Mouse (Mus musculus): ENCODE data around the gene Adamtsl5. TPM values are rescaled to one million over a fixed set of nuclear protein-coding genes. Genes with fewer than 3 reads are reported as not detected.

The Adamtsl5 gene
- polyA plus RNA-seq, 1 experiment from 2014 or later, result 12.2 TPM

DNA sequence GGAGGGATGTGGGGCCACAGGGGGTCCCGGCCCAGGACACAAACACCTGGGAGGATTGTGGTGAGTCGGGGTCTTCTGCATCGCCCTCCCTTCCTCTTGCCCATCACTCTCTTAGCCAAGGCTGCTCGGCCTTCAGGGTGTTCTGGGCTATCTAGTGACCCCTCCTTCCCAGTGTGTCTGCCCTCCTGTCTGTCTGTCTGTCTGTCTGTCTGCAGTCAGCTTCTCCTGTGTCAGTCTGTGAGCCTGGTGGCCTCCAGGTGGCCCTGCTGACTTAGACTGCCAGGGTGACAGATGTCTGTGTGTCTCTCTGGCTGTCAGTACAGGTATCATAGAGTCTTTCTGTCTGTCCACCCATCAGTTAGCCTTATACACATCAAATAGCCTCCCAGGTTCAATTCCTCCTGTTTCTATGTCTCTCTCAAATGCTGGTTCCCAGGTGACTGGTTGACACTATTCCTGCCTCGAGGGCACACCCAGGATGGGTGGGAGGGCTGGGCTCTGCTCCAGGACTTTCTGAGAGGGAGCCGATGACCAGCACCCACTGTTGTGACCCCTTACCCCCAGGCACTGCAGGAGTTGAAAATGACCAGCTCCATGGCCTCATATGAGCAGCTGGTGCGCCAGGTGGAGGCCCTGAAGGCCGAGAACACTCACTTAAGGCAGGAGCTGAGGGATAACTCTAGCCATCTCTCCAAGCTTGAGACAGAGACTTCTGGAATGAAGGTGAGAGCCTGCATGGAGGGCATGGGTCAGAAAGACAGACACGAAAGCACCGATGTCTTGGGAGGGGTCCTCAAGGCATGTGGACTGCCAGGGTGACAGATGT, 46.7 kb downstream of the Adamtsl5 start:
- Histone ChIP-seq H3K4me1 (replicated peaks; ENCODE audit: control insufficient read depth, insufficient read depth) (no peaks in the 10 kb centered on the region), H3K27me3 (ENCODE audit: control insufficient read depth, insufficient read depth, low read length) (peaks cover 6% of the 10 kb centered on the region), H3K4me2 (replicated peaks; ENCODE audit: low read depth) (no peak overlapping the region), H3K27ac (replicated peaks) (peak overlapping the region; percentile 35; the same call in 1 of the 2 replicates), H3K9me3 (ENCODE audit: control insufficient read depth, low read length) (no peaks in the 10 kb centered on the region), H3K36me3 (ENCODE audit: control insufficient read depth, insufficient read depth, low read length) (no peaks in the 10 kb centered on the region), H3K4me3 (ENCODE audit: low read depth, low read length) (no peak overlapping the region), H3K9ac (ENCODE audit: low read length) (no peak overlapping the region)
- no peak for DNase-seq (ENCODE audit: low spot score)
- TF ChIP-seq EP300 (optimal IDR thresholded peaks at IDR 0.05) (no peak), CTCF (IDR thresholded peaks at IDR 0.05; ENCODE audit: low read depth) (no peak)
- no peak for ATAC-seq (ENCODE audit: low FRiP score, low TSS enrichment)
- WGBS, result 80% methylated on average over 10 of the region's 10 CpGs

DNA sequence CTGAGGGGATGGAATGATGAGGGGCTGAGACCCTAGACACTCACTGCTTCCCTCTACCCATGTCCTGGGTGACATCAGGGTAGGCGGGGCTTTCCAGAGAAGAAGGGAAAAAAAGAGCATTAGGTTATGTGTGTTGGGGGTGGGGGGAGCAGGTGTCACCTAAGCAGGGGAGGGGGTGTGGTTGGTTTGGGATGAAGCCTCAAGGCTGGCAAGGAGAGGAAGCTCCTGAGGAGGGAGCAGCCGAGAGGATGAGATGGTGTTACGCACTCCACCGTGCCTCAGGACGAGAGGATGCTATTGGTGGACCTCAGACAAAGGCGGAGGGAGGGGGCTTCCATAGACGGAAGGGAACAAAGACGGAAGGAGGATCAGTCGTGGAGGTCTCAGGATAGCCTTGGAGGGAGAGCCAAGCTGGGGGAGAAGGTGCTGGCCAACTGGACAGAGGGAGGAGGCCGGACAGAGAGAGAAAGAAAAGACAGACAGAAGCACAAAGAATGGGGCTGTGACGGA, 47.5 kb downstream of the Adamtsl5 start:
- H3K4me2 ChIP-seq (replicated peaks; ENCODE audit: low read depth), result no peak overlapping the region
- ATAC-seq (ENCODE audit: low FRiP score, low TSS enrichment) (no peak), DNase-seq (ENCODE audit: low spot score) (no peak)
- no peak overlapping the region for H3K27ac ChIP-seq (replicated peaks)
- no peaks in the 10 kb centered on the region for H3K9me3 ChIP-seq (ENCODE audit: control insufficient read depth, low read length)
- no peak for TF ChIP-seq EP300 (optimal IDR thresholded peaks at IDR 0.05)
- TF ChIP-seq CTCF (IDR thresholded peaks at IDR 0.05; ENCODE audit: low read depth), result no peak
- no peak overlapping the region for H3K9ac ChIP-seq (ENCODE audit: low read length)
- peaks cover 6% of the 10 kb centered on the region for H3K27me3 ChIP-seq (ENCODE audit: control insufficient read depth, insufficient read depth, low read length)
- H3K4me3 ChIP-seq (ENCODE audit: low read depth, low read length), result no peak overlapping the region
- H3K4me1 ChIP-seq (replicated peaks; ENCODE audit: control insufficient read depth, insufficient read depth), result no peaks in the 10 kb centered on the region
- 36% methylated on average over 11 of the region's 11 CpGs for WGBS
- H3K36me3 ChIP-seq (ENCODE audit: control insufficient read depth, insufficient read depth, low read length), result no peaks in the 10 kb centered on the region

DNA sequence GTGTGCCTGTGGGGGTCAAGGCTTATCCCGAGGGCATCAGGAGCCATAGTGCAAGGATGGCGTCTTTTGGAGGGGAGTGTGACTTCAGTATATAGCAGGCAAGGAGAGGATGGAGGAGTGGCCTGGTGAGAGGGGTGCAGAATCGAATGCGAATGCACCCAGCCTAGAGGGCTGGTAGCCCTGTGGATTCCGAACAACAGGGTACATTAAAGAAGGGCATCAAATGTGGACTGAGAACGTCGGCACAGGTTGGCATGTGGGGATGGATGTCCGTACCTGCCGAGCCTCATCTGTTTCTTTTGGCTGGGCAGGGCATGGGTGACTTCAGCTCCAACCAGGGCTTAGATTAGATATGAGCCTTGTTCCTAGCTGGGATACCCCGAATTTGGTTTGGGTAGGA, 48.4 kb downstream of the Adamtsl5 start:
- DNase-seq (ENCODE audit: low spot score) (no peak), ATAC-seq (ENCODE audit: low FRiP score, low TSS enrichment) (no peak)
- TF ChIP-seq EP300 (optimal IDR thresholded peaks at IDR 0.05) (no peak), CTCF (IDR thresholded peaks at IDR 0.05; ENCODE audit: low read depth) (no peak)
- WGBS, result 56% methylated on average over 10 of the region's 10 CpGs
- H3K9ac ChIP-seq (ENCODE audit: low read length), result no peak overlapping the region
- no peaks in the 10 kb centered on the region for H3K4me1 ChIP-seq (replicated peaks; ENCODE audit: control insufficient read depth, insufficient read depth)
- H3K27ac ChIP-seq (replicated peaks), result no peak overlapping the region
- H3K4me3 ChIP-seq (ENCODE audit: low read depth, low read length), result no peak overlapping the region
- peaks cover 6% of the 10 kb centered on the region for H3K27me3 ChIP-seq (ENCODE audit: control insufficient read depth, insufficient read depth, low read length)
- H3K4me2 ChIP-seq (replicated peaks; ENCODE audit: low read depth), result no peak overlapping the region
- no peaks in the 10 kb centered on the region for H3K9me3 ChIP-seq (ENCODE audit: control insufficient read depth, low read length)
- H3K36me3 ChIP-seq (ENCODE audit: control insufficient read depth, insufficient read depth, low read length), result no peaks in the 10 kb centered on the region

DNA sequence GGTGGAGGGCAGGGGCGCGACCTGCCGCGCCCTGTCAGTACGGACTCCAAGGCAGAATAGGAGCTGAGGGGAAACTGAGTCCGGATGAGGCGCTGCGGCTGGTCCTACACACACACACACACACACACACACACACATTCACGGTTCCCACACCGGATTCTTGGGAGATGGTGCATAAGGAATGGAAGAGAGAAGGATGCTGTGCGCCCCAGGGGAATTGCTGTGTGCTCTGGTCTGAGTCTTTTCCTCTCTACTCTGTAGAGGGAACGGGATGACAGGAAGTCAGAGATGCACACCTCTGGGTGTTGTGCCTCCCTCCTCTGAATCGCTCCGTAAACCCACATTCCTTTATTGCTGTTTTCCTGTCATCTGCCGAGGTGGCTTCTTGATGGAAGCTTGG, 48.9 kb downstream of the Adamtsl5 start:
- Histone ChIP-seq H3K4me3 (ENCODE audit: low read depth, low read length) (no peak overlapping the region), H3K4me2 (replicated peaks; ENCODE audit: low read depth) (no peak overlapping the region), H3K9me3 (ENCODE audit: control insufficient read depth, low read length) (no peaks in the 10 kb centered on the region), H3K36me3 (ENCODE audit: control insufficient read depth, insufficient read depth, low read length) (peaks cover 4% of the 10 kb centered on the region), H3K4me1 (replicated peaks; ENCODE audit: control insufficient read depth, insufficient read depth) (no peaks in the 10 kb centered on the region), H3K9ac (ENCODE audit: low read length) (0 out of 2 replicates have a peak overlapping the region, but pooled peaks have one; percentile 18), H3K27me3 (ENCODE audit: control insufficient read depth, insufficient read depth, low read length) (peaks cover 2% of the 10 kb centered on the region), H3K27ac (replicated peaks) (no peak overlapping the region)
- TF ChIP-seq CTCF (IDR thresholded peaks at IDR 0.05; ENCODE audit: low read depth) (no peak), EP300 (optimal IDR thresholded peaks at IDR 0.05) (no peak)
- ATAC-seq (ENCODE audit: low FRiP score, low TSS enrichment) (no peak), DNase-seq (ENCODE audit: low spot score) (no peak)
- 19% methylated on average over 15 of the region's 15 CpGs for WGBS

DNA sequence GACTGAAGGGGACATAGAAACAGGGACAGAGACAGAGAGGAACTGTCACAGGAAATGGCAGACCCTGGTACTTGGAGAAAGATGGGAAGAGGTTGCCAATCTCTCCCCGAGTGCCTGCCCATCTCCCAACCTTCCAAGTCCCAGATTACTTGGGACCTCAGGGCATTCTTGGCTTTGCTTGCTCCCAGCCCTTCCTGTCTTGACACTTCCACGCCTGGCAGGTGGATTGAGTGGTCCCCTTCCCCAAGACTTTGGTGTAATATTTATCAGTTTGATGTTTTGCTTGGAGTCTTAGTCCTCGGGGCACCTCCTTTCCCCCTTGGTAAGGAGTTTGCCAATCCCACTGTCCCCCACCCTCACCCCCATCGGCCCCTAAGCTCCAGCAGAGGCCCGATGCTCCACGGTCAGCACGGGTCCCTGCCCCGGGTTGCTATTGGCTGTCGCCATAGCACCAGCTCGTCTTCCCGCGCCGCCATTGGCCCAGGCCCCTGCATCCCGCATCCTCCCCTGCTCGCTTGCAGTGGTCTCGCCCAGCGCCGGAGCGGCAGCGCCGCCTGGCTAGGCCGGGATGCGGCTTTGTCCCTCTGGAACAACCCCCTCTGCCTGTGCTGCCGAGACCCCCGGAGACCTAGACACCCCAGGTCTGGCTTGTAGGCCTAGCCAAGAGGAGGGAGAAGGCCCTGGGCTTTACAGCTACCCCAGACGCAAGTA, 49.5 kb downstream of the Adamtsl5 start:
- Histone ChIP-seq H3K4me3 (ENCODE audit: low read depth, low read length) (no peak overlapping the region), H3K27ac (replicated peaks) (no peak overlapping the region), H3K4me1 (replicated peaks; ENCODE audit: control insufficient read depth, insufficient read depth) (no peaks in the 10 kb centered on the region), H3K9me3 (ENCODE audit: control insufficient read depth, low read length) (no peaks in the 10 kb centered on the region), H3K27me3 (ENCODE audit: control insufficient read depth, insufficient read depth, low read length) (no peaks in the 10 kb centered on the region; the same call in 1 of the 2 replicates), H3K4me2 (replicated peaks; ENCODE audit: low read depth) (no peak overlapping the region), H3K9ac (ENCODE audit: low read length) (0 out of 2 replicates have a peak overlapping the region, but pooled peaks have one; percentile 18), H3K36me3 (ENCODE audit: control insufficient read depth, insufficient read depth, low read length) (peaks cover 8% of the 10 kb centered on the region)
- WGBS, result 6% methylated on average over 26 of the region's 26 CpGs
- ATAC-seq (ENCODE audit: low FRiP score, low TSS enrichment) (no peak), DNase-seq (ENCODE audit: low spot score) (peak; percentile 50)
- TF ChIP-seq EP300 (optimal IDR thresholded peaks at IDR 0.05), result no peak
- TF ChIP-seq CTCF (IDR thresholded peaks at IDR 0.05; ENCODE audit: low read depth), result peak; percentile 39
